In the genomic region with DNA sequence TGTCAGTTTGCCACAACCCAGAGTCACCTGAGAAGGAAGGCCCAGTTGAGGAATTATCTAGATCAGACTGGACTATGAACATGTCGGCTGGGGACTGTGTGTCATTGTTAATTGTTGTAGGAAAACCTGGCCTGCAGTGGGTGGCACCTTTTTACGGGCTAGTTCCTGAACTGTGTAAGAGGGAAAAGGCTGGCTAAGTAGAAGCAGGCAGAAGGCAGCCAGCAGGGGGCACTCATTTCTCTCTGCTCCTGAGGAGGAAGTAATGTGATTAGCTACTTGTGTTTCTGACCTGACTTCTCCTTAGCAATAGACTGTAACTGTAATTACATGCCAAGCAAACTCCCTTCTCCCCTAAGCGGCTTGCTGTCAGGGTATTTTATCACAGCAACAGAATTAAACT, we compare ENCODE assay signal across 8 mouse cellular contexts. TPM values are rescaled to one million over a fixed set of nuclear protein-coding genes. Genes with fewer than 3 reads are reported as not detected.
DNase-seq lines count a peak whose midpoint lies in the region; ATAC-seq and TF ChIP-seq lines count a peak whose summit lies in the region.

No protein-coding gene starts in this region.

- peak; percentile 54 for DNase-seq in liver
- DNase-seq in cerebellum, adult 9-11 months = peak; percentile 88
- peak; percentile 20 to 50 for DNase-seq in gastrocnemius, postnatal 4 days (ENCODE audit: low spot score in 2 of 2)
- peak; percentile 97 for DNase-seq in kidney, adult 9 months
- DNase-seq in limb, embryonic 14.5 days (ENCODE audit: low spot score) = peak; percentile 69
- DNase-seq in retina, postnatal 1 day = peak; percentile 79
- peak; percentile 78 for DNase-seq in thymus, postnatal 4 days

- no peaks in the 10 kb centered on the region for H3K27me3 ChIP-seq in liver, embryonic 12.5 days (replicated peaks)
- H3K27me3 ChIP-seq in limb, embryonic 14.5 days (ENCODE audit: control insufficient read depth, insufficient read depth, low read length) = no peaks in the 10 kb centered on the region

- WGBS in liver, embryonic 12.5 days (ENCODE audit: insufficient replicate concordance) = 30% methylated on average over 3 of the region's 3 CpGs
- WGBS in limb, embryonic 14.5 days = 28% methylated on average over 3 of the region's 3 CpGs

- H3K9ac ChIP-seq in liver, embryonic 12.5 days = no peak overlapping the region
- H3K9ac ChIP-seq in limb, embryonic 14.5 days (ENCODE audit: low read depth, low read length, severe bottlenecking) = no peak overlapping the region

- ATAC-seq in liver, embryonic 12.5 days = no peak
- no peak for ATAC-seq in limb, embryonic 14.5 days (ENCODE audit: low FRiP score, low read depth)

- H3K36me3 ChIP-seq in liver, embryonic 12.5 days = no peaks in the 10 kb centered on the region
- H3K36me3 ChIP-seq in limb, embryonic 14.5 days (ENCODE audit: control insufficient read depth, insufficient read depth, low read length) = no peaks in the 10 kb centered on the region

- TF ChIP-seq POLR2A in limb, embryonic 14.5 days (IDR thresholded peaks at IDR 0.05; ENCODE audit: borderline replicate concordance, extremely low read depth, insufficient read depth, insufficient read length) = no peak

- no peaks in the 10 kb centered on the region for H3K4me1 ChIP-seq in liver, embryonic 12.5 days
- no peaks in the 10 kb centered on the region for H3K4me1 ChIP-seq in limb, embryonic 14.5 days (ENCODE audit: control insufficient read depth, insufficient read depth, low read length)

- no peak overlapping the region for H3K27ac ChIP-seq in liver, embryonic 12.5 days
- no peak overlapping the region for H3K27ac ChIP-seq in limb, embryonic 14.5 days (replicated peaks; ENCODE audit: low read depth, low read length)

- no peaks in the 10 kb centered on the region for H3K9me3 ChIP-seq in liver, embryonic 12.5 days (replicated peaks)
- H3K9me3 ChIP-seq in limb, embryonic 14.5 days (ENCODE audit: control insufficient read depth, low read length) = no peaks in the 10 kb centered on the region

- H3K4me2 ChIP-seq in liver, embryonic 12.5 days = no peak overlapping the region
- no peak overlapping the region for H3K4me2 ChIP-seq in limb, embryonic 14.5 days (replicated peaks; ENCODE audit: low read depth, low read length, severe bottlenecking)

- H3K4me3 ChIP-seq in liver, embryonic 12.5 days = no peak overlapping the region
- no peak overlapping the region for H3K4me3 ChIP-seq in limb, embryonic 14.5 days (replicated peaks; ENCODE audit: low read length)

RNA-seq across cellular contexts. Expression of a gene that starts 38.7 kb away (rescaled TPM):
- polyA plus RNA-seq in liver, embryonic 12.5 days (2016; fragmentation: Nextera tagmentation; extraction: Ambion mirVana) = 0.42 and 0.48 TPM in 2 replicates
- total RNA-seq in gastrocnemius, postnatal 4 days (2021) = 10 to 100 TPM; 44.4 to 46.8 TPM
- 1.1 and 1.2 TPM in 2 replicates for polyA plus RNA-seq in limb, embryonic 14.5 days (2012; rRNA removed)
- 1.2 and 1.7 TPM in 2 replicates for polyA plus RNA-seq in limb, embryonic 14.5 days (2014; fragmentation: Nextera tagmentation; extraction: Ambion mirVana)

Comparison
In these comparisons a context has a peak if more than half of its experiments do, and no peak if none do; other contexts are left out.
1. DNase-seq: peak in every context shown above with its lines; median percentile 97 in kidney, adult 9 months; 88 in cerebellum, adult 9-11 months; 79 in retina, postnatal 1 day; 78 in thymus, postnatal 4 days; 69 in limb, embryonic 14.5 days; 54 in liver; 35 in gastrocnemius, postnatal 4 days.